Mouse (Mus musculus): Measurements from ENCODE around the gene Smg7. TPM values are rescaled to one million over a fixed set of nuclear protein-coding genes. Genes with fewer than 3 reads are reported as not detected.

Smg7 gene
- polyA plus RNA-seq, 1 experiment = not detected

GRCm38 (mm10) chr1:152790821-152791220 lies 111.6 kb downstream of the Smg7 start:
- Histone ChIP-seq H3K4me1 (ENCODE audit: control insufficient read depth, insufficient read depth, low read length) (peaks cover 5% of the 10 kb centered on the region; the same call in 1 of the 2 replicates), H3K27ac (ENCODE audit: insufficient read depth, low read depth, low read length) (no peak overlapping the region), H3K4me3 (ENCODE audit: insufficient read depth, low read depth, low read length) (no peak overlapping the region)
- 57% methylated on average over 6 of the region's 6 CpGs for WGBS
- no peak for TF ChIP-seq CTCF (IDR thresholded peaks at IDR 0.05; ENCODE audit: insufficient read depth, low read depth, low read length)
- no peak for TF ChIP-seq POLR2A (IDR thresholded peaks at IDR 0.05; ENCODE audit: insufficient read depth, low read depth, low read length)

DNA sequence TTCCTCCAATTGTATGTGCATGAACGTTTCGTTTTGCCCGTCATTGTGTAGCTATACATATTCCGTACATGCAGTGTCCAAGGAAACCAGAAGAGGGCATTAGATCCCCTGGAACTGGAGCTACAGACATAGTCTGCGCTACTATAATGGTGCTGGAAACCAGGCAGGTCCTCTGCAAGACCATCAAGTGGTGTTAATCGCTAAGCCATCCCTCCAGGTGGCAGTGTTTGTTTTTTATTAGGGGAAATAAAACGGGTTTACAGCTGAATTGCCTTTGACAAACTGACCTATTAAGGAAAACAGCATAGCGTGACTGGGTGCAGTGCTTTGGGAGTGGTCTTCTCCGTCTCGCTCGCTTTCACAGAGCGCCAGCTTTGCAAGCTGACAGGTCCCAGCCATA lies 112.2 kb downstream of the Smg7 start:
- Histone ChIP-seq H3K4me1 (ENCODE audit: control insufficient read depth, insufficient read depth, low read length) (peaks cover 5% of the 10 kb centered on the region; the same call in 1 of the 2 replicates), H3K27ac (ENCODE audit: insufficient read depth, low read depth, low read length) (no peak overlapping the region), H3K4me3 (ENCODE audit: insufficient read depth, low read depth, low read length) (no peak overlapping the region)
- 48% methylated on average over 12 of the region's 12 CpGs for WGBS
- TF ChIP-seq CTCF (IDR thresholded peaks at IDR 0.05; ENCODE audit: insufficient read depth, low read depth, low read length) = no peak
- TF ChIP-seq POLR2A (IDR thresholded peaks at IDR 0.05; ENCODE audit: insufficient read depth, low read depth, low read length) = no peak

- H3K4me1 ChIP-seq (ENCODE audit: control insufficient read depth, insufficient read depth, low read length) = peaks cover under 1% of the 10 kb centered on the region; the same call in 1 of the 2 replicates
- no peak overlapping the region for H3K4me3 ChIP-seq (ENCODE audit: insufficient read depth, low read depth, low read length)
- WGBS = 58% methylated on average over 4 of the region's 4 CpGs
- H3K27ac ChIP-seq (ENCODE audit: insufficient read depth, low read depth, low read length) = no peak overlapping the region
- TF ChIP-seq POLR2A (IDR thresholded peaks at IDR 0.05; ENCODE audit: insufficient read depth, low read depth, low read length) (no peak), CTCF (IDR thresholded peaks at IDR 0.05; ENCODE audit: insufficient read depth, low read depth, low read length) (no peak)
Measured at GRCm38 (mm10) chr1:152788121-152788660, 114.3 kb downstream of the Smg7 start.

Other genes starting within 250 kb of the Smg7 start
- not detected in 2 replicates for gene Apobec4, start 152.1 kb downstream of the Smg7 start, polyA plus RNA-seq (2012; ENCODE audit: insufficient read depth, insufficient read length, low replicate concordance, missing spikeins)
- not detected in 2 replicates for gene Rgl1, start 136.3 kb downstream of the Smg7 start, polyA plus RNA-seq (2012; ENCODE audit: insufficient read depth, insufficient read length, low replicate concordance, missing spikeins)
- gene Arpc5, start 136.1 kb downstream of the Smg7 start, polyA plus RNA-seq (2012; ENCODE audit: insufficient read depth, insufficient read length, low replicate concordance, missing spikeins) = not detected in 2 replicates
- not detected in 2 replicates for gene Ncf2, start 102.5 kb downstream of the Smg7 start, polyA plus RNA-seq (2012; ENCODE audit: insufficient read depth, insufficient read length, low replicate concordance, missing spikeins)
- not detected in 2 replicates for gene Nmnat2, start 52.3 kb upstream of the Smg7 start, polyA plus RNA-seq (2012; ENCODE audit: insufficient read depth, insufficient read length, low replicate concordance, missing spikeins)

Measured in olfactory bulb, adult 2 months (tissue).